Mouse (Mus musculus) large intestine, adult 2 months (tissue): ENCODE results near the gene Polr1c. TPM values are rescaled to one million over a fixed set of nuclear protein-coding genes. Genes with fewer than 3 reads are reported as not detected.

Experiments used
- DNase-seq: peaks from one replicate; pipeline ENCODE4 v3.0.0-alpha.2; 2012; ENCODE audit warnings: low read depth, low spot score
- WGBS: fragments of 180-500 bp; shearing (Covaris S2); methylation state at CpG from one replicate; pipeline ENCODE4 v1.1.7; 2018; 5-methylcytosine and 5-hydroxymethylcytosine counted together
- polyA plus RNA-seq: library from polyadenylated mRNA; depleted of rRNA; stranded (reverse); fragments of >200 nt; gene quantifications from 2 replicates; pipeline ENCODE4 v1.2.3, GENCODE M21; 2012; rRNA removed

Polr1c gene
- polyA plus RNA-seq, 1 experiment: 47.8 TPM

DNA sequence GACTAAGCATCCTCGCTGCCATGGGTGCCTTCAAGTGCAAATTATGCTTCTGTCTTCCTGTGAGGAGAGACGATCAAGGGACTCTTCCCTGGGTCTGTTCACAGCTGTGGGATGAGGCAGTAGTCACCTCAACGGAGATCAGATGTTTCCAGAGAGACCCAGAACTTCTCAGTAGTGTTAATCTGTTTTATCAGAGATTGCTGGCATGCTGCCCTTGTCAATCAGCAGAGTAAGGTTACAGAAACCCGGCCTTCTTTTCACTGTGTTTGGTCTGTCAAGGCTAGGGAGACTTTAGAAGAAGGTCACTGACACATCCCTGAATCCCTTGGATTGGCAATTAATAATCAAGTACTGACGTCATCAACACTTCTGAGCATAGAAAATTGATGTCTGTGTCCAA is 10.4 kb downstream of the Polr1c start:
- 76% methylated on average over 5 of the region's 5 CpGs for WGBS
- no peak for DNase-seq

- DNase-seq: no peak
- 88% methylated on average over 6 of the region's 6 CpGs for WGBS
Observed at GRCm38 (mm10) chr17:46237079-46237478, 10.8 kb downstream of the Polr1c start.

DNA sequence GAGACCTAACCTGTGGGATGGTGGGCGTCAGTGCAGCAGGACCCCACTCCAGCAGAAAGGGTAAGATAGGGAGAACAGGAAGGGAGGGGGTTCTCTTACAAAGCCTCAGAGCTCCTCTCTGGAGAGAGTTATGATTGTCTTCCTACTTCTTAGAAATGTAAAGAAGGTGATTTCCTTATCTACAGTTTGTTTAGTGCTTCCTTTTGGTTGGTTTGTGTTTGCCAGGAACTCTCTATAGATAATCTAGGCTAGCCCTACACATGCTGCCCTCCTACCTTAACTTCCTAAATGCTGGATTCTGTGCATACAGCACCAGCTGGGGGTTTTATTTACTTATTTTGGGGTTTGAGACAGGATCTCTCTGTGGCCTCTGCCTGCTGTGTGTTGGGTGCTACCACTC is 11.8 kb downstream of the Polr1c start:
- 94% methylated on average over 1 of the region's 1 CpGs for WGBS

DNA sequence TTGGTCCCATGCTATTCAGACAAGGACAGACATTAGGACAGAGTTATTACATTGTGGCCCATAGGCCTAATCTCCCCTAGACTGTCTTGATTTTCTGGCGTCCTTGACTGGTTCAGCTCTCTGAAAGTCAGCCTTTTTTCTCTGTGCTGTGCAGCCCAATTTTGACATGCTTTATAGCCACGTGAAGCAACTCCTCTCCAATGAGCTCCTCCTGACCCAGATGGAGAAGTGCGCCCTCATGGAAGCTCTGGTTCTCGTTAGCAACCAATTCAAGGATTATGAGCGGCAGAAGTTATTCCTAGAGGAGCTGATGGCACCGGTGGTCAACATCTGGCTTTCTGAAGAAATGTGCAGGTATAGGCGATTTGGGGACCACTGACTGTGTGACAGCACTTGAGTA is 20.3 kb downstream of the Polr1c start:
- no peak for DNase-seq
- 88% methylated on average over 7 of the region's 7 CpGs for WGBS

More for the DNA sequence above, 11.8 kb downstream of the Polr1c start:
- DNase-seq: no peak

DNA sequence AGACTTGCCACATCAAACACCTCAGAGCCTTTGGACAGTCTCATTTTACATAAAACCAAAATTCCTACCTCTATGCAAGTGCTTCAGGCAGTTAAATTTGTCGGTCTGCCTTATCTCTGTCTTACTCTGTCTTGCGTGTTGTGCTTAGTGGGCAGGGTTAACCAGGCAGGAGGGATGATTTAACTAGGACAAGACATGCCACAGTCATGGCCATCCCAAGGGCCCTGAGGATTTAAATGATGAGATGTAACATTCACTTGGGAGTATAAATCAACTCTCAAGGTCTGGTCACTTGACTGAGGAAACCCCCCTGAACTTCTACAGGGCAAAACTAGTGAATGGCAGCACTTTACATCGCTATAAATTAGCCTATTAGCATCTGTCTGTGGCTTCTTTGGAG is 26.3 kb downstream of the Polr1c start:
- no peak for DNase-seq
- 93% methylated on average over 3 of the region's 3 CpGs for WGBS

- WGBS: 39% methylated on average over 3 of the region's 3 CpGs
Observed at GRCm38 (mm10) chr17:46210550-46210949, 37.3 kb downstream of the Polr1c start.

DNA sequence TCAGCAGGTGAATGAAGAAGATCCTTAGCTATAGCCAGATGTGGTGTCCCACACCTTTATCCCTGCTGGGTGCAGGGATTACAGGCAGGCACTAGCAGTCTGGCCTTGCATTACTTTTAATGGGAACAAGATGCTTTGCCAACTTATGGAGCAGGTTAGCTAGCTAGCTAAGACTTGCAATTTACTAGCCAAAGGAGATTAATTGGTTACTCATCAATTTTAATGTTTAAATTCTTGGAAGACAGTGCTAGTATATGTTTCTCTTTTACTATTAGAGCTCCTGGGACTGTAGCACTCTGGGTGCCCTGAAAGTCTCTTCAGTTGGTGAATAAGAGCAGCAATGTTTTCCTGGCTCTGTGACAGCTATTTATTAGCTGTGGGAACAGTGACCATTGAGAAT is 41.2 kb downstream of the Polr1c start:
- no peak for DNase-seq

More at GRCm38 (mm10) chr17:46210550-46210949, 37.3 kb downstream of the Polr1c start:
- no peak for DNase-seq

DNA sequence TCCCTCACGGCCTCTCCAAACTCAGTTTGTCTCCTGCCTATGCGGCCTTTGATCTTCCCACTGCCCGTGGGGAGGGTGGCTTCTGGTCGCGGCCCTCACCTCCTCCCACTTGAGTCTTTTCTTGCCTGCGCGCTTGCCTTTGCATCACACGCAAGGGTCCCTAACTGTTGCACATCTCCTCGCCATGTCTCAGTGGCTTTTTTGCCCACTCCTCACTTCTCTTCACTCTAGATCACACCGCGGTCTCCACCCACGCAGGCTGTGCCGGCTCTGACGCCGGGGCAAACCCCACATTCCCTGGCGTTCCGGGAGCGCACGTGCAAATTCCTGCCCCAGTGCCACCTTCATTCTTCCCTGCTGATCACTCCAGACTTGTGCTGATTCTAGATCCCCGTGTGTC is 44.8 kb downstream of the Polr1c start:
- WGBS: under 1% methylated on average over 20 of the region's 20 CpGs
- DNase-seq: no peak

- under 1% methylated on average over 65 of the region's 66 CpGs for whole genome bisulfite sequencing
- peak; percentile 72 for DNase-seq
Observed at GRCm38 (mm10) chr17:46202421-46203071, 45.3 kb downstream of the Polr1c start, which contains the start of the genes Polh and Xpo5. Gene Polh (minus strand): TSS chr17:46202645. Gene Xpo5 (plus strand): TSS chr17:46202782.

DNA sequence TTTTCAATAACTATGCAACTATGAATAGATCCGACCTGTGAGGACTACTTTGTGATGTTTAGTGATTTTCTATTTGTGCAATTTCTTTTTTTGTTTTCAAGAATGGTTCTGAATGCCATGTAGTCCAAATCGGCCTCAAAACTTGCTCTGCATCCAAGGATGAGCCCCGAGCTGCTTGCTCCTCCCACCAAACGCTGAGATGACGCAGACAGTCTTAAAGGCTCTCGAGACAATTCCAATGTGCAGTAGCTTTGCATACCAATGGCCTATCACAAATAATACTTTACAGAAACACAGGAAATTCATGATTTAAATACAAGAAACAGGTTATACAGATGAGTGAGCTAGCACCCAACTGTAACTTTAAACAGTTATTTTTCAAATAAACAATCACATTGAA is 46.7 kb downstream of the Polr1c start:
- 25% methylated on average over 6 of the region's 6 CpGs for WGBS
- DNase-seq: no peak

Other genes starting within 250 kb of the Polr1c start
- 82.7 and 121 TPM in 2 replicates for gene Vegfa, start 215.7 kb downstream of the Polr1c start, polyA plus RNA-seq
- gene Mrps18a, start 137.1 kb downstream of the Polr1c start, polyA plus RNA-seq: 46.9 and 47.4 TPM in 2 replicates
- gene Rsph9, start 103.8 kb downstream of the Polr1c start, polyA plus RNA-seq: 2.6 and 2.8 TPM in 2 replicates
- gene Mad2l1bp, start 94.5 kb downstream of the Polr1c start, polyA plus RNA-seq: 33.7 and 37.4 TPM in 2 replicates
- gene Gtpbp2, start 87.0 kb downstream of the Polr1c start, polyA plus RNA-seq: 145 and 213 TPM in 2 replicates
- 4.2 and 4.4 TPM in 2 replicates for gene Polh, start 45.4 kb downstream of the Polr1c start, polyA plus RNA-seq
- 17.1 and 18.2 TPM in 2 replicates for gene Xpo5, start 45.3 kb downstream of the Polr1c start, polyA plus RNA-seq
- gene Yipf3, start within 50 bp of the Polr1c start, polyA plus RNA-seq: 170 and 187 TPM in 2 replicates
- 0.74 and 0.92 TPM in 2 replicates for gene Lrrc73, start 5.5 kb upstream of the Polr1c start, polyA plus RNA-seq
- gene Tjap1, start 35.0 kb upstream of the Polr1c start, polyA plus RNA-seq: 27.3 and 47.7 TPM in 2 replicates
- gene Dlk2, start 49.4 kb upstream of the Polr1c start, polyA plus RNA-seq: 0.07 and 0.19 TPM in 2 replicates
- 13.5 and 25.8 TPM in 2 replicates for gene Abcc10, start 80.3 kb upstream of the Polr1c start, polyA plus RNA-seq
- 1.9 and 4.5 TPM in 2 replicates for gene Zfp318, start 135.7 kb upstream of the Polr1c start, polyA plus RNA-seq
- 0.60 and 0.83 TPM in 2 replicates for gene Crip3, start 180.9 kb upstream of the Polr1c start, polyA plus RNA-seq
- not detected in 2 replicates for gene Slc22a7, start 190.4 kb upstream of the Polr1c start, polyA plus RNA-seq
- 0.11 and 0.15 TPM in 2 replicates for gene Ttbk1, start 239.6 kb upstream of the Polr1c start, polyA plus RNA-seq
- 7.1 and 8.1 TPM in 2 replicates for gene Dnph1, start 248.7 kb upstream of the Polr1c start, polyA plus RNA-seq